Mouse (Mus musculus): ENCODE results near the gene Mbd3. TPM values are rescaled to one million over a fixed set of nuclear protein-coding genes. Genes with fewer than 3 reads are reported as not detected.

The Mbd3 gene
- total RNA-seq, 2 experiments from 2014 or later, result 107 to 120 TPM

DNA sequence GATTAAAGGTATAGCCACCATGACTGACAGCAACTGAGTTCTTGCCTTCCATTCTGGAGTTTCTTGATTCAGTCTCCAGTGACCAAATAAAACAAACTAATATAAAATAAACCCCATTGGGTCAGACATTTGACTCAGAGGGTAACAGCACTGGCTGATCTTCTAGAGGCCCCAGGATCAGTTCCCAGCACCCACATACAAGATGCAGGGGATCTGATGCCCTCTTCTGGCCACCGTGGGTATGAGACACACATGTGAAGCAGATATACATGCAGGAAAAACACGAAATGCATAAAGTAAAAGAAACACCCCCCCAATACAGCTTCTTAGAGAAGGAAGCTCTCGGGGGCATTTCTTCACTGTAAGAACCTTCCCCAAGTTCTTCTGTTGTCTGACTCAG, 25.7 kb upstream of the Mbd3 start:
- no peak for DNase-seq

- no peak for DNase-seq
These were observed 24.2 kb upstream of the Mbd3 start for GRCm38 (mm10) chr10:80423562-80423961.

GRCm38 (mm10) chr10:80421651-80422472, 22.5 kb upstream of the Mbd3 start:
- no peak for DNase-seq

GRCm38 (mm10) chr10:80421208-80421607, 21.9 kb upstream of the Mbd3 start:
- DNase-seq, result no peak

DNA sequence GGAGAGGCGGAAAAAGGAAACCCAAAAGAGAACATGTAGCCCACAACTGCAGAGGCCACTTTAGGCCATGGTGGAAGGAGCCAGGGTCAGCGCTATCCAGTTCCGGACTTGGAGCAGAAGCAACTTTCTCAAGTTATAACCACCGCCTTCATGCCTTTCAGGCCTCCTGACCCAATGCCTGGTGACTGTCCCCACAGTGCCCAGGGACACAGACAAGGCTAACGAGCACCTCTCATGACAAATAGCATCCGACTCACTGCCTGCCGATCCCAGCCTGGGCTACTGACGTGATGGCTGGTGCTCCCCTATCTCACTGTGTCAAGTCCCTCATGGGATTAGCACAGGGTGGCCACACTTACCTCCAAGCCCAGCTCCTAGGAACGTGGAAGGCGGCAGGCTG, 21.4 kb upstream of the Mbd3 start:
- DNase-seq, result no peak

GRCm38 (mm10) chr10:80419419-80419818, 20.1 kb upstream of the Mbd3 start:
- peak; percentile 37 for DNase-seq

- peak; percentile 34 for DNase-seq
These were observed 19.0 kb upstream of the Mbd3 start for GRCm38 (mm10) chr10:80418311-80418710.

- DNase-seq, result no peak
These were observed 18.5 kb upstream of the Mbd3 start for GRCm38 (mm10) chr10:80417841-80418240.

DNA sequence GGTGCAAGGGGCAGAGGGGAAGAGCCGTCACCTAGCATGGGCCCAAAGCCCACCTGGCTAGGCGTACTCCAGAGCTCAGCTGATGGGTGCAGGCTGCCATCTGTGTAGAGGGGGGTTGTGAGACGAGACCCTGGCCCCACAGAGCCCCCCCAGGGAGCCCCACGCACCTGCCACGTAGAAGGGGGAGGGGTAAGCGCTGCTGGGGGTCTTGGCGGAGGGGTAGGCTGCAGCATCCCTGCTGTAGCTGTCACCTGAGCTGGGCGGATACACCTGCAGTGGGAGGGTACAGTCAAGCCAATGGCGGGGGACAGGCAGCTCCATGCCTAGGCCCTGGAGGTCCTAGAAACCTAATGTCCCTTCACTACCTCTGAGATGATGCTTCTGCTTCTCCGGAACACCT, 18.0 kb upstream of the Mbd3 start:
- DNase-seq, result no peak

DNA sequence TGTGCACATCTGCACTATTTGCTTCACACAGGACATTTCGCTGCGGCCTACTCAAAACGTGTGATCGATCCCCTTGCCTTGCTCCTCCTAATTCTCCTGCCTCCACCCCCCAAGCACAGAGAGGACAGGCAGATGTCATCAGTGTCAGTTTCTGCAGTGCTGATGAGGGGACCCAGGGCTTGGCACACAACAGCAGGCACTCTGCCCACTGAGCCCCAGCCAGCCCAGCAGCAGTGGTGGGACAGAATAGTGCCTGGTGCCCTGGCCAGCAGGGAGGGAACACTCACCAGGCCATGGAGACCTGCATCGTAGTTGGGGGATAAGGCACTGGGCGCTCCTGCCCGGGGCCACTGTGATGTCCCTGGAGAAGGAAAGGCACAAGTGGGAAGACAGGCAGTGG, 16.2 kb upstream of the Mbd3 start:
- DNase-seq, result no peak

DNA sequence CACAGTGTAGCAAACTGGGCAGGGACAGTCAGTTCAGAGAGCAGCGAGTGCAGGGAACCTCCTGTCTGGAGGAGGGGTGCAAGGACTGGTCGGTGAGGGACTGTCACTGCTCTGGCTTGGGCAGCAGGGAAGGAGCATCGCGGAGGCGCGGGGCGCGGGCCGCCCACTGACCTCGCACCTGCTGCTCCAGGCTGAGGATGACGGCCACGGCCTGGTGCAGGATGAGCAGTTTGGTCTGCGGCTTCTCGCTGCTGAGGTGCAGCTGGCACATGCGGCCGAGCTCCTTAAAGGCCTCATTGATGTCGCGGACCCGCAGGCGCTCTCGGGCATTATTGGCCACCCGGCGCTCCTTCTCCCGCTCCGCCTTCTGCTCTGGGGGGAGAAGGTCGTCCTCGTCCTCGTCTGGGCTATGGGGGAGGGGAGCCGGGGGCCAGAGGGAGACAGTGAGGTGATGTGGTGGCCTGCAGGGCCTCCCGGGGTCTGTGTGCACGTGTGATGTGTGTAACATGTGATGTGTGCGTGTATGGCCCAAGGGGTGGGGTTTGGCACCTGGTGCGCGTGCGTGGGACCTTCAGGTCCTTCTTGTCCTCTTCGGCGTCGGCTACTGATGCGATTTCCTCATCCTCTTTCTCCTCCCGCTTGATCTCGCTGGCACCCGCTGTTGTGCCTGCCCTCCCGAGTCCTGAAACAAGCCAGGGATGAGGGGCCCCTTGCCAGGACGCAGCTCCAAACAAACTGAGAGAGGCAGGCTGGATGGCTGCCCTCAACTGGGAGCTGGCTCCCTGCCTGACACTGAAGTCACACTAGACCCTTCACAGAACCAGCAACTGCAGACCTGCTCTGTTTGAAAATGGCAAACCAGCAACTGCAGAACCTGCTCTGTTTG, 13.5 kb upstream of the Mbd3 start:
- peak; percentile 59 for DNase-seq

- DNase-seq, result no peak
These were observed 8.6 kb upstream of the Mbd3 start for GRCm38 (mm10) chr10:80407924-80408323.

DNA sequence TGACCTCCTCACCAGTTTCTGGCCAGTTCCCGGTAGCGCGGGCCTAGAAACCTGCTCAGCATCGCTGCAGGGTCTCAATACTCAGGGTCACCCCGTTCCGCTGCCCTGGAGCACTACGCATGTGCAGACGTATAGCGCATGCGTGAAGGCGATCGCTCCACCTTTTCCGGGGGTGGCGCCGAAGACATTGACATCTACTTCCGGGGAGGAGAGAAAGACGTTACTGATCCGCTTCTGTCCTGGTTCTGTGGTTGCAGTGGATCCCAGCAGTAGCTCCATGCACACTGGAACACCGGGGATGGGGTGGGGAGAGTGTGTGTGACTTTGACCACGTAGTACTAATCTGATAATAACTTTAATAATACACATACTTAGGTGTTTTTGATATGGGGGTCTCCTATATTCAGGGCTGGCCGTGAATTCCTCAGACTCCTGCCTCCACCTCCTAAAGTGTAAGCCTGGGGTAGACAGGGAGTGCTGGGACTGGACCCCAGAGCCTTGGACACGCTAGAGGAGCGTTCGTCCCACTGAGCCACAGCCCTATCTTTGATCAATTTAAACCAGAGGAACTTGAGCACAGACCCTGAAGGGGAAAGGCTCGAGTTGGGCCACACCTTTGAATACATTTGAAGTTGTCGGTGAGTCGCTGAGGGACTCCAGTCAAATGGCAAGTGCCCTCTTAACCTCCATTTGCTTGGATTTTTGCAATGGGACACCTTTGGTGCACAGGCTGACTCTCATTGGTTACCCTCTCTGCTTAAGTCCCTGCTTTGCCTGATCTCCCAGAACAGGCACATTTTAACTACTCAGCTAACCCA, 7.5 kb upstream of the Mbd3 start, which contains the start of gene Uqcr11:
Gene Uqcr11, minus strand, starts transcription at position 147 of the 818 bp plus-strand sequence.
- DNase-seq, result peak; percentile 88

DNA sequence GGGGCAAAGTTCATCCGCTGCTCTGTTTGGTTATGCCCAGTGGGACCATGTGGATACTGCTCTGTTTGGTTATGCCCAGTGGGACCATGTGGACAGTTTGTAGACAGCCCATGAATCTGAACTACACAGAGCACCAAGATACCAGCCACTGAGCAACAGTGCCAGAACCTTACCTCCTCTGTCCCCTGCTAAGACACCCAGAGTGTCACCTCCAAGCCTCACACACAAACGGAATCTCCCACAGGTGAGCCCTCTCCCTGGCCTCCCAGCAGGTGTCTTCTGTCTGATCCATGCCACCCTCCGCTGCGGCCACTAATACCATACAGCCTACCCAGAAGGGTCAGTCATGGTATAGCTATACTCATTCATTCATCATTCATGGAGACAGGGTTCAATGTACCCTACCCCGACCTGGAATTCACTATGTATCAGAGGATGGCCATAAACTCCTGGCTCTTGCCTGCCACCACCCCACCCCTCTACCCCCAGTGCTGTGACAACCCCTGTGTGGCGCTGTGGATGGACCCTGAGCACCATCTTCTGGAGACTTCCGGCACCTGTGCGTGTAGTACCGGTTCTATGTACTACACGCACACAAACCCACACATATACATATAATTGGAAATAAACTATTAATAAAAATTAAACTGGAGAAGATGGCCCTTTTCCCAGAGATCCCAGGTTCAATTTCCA, 6.3 kb upstream of the Mbd3 start:
- no peak for DNase-seq

DNA sequence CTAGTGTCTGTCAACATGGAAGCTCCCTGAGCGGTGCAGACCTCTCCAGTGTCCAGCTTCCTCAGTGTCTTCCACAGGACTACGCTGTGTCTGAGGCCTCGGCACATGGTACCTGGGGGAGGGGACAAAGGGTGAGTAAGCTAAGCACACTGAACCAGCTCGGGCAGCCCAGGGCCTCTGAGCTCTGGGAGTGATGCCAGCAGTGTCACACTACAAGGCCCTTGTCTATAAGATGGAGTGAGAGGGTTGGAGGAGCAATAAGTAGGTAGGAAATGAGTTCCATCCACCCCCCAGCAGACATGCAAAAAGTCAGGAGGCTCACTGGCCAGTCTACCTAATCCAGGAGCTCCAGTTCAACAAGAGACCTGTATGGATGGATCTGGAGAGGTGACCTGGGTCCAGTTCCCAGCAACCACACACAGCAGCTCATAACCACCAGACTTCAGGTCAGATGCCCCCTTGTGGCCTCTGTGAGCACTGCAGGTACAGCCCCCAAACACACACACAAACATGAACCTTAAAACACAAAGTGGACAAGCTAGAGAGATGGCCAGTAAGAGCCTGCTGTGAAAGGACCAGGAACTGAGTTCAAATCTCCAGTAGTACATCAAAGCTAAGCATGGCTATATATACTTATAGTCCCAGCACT, 3.8 kb upstream of the Mbd3 start:
- no peak for DNase-seq

GRCm38 (mm10) chr10:80400704-80401161, 1.4 kb upstream of the Mbd3 start:
- DNase-seq, result no peak

DNA sequence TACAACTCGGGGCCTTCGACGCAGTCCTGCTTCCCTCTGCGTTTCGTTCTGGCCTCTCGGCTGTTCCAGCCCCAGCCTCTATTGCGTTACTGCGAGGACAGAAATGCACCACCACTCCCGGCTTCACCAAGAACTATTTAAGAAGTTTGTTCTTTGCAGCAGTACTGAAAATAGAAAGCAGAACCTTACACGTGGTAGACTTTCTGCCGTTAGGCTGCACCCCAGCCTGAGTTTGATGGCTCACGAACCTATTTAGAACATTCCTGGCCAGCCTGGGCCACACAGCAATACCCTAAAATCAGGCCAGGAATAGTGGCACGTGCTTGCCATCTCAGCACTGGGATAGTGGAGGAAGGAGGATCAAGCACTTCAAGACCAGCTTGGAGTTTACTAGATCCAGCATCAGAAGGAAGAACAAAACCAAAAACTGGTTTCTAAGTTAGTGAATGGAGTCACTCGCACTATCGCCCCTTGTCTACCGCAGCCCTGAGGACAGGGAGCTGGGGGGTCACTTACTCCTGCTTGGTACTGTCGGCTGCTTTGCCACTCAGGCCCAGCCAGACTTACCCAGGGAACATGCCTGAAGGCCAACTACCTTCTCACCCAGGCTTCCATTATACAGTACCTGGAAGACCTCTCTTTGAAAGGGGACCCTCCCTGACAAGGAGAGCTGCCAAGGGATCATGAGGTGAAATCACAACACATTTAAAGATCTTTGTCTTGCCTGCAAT, 788 bp upstream of the Mbd3 start:
- no peak for DNase-seq

- peak; percentile 99 for DNase-seq
These were observed 595 bp downstream of the Mbd3 start for GRCm38 (mm10) chr10:80398719-80399190.

DNA sequence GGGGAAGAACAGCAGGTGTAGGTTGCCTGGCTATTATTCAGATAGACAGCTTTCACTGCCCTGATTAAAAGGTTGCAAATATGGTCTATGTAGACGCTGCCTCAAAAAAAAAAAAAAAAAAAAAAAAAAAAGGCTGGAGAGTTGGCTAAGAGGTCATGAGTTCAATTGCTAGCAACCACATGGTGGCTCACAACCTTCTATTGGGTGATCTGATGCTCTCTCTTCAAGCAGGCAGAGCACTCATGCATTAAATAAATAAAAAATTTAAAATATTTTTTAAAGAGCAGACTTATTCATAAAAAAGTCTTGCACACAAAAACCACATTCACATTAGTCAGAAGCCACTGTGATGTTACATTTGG, 1.2 kb downstream of the Mbd3 start:
- DNase-seq, result no peak

GRCm38 (mm10) chr10:80397524-80398173, 1.7 kb downstream of the Mbd3 start:
- DNase-seq, result no peak
